Mouse (Mus musculus) left cerebral cortex, postnatal 10 days (tissue): ENCODE measurements around the gene Vmn1r75. TPM values are rescaled to one million over a fixed set of nuclear protein-coding genes. Genes with fewer than 3 reads are reported as not detected.

ENCODE experiments used
- DNase-seq, 2 experiments: peaks; one replicate each; pipeline ENCODE4 v3.0.0; 2021 to 2022; ENCODE audit warnings: low spot score in 2 of 2, mixed read lengths in 1 of 2; ENCODE audit errors: extremely low spot score in 1 of 2
- intact Hi-C: fragments of 180-260 bp; cut with DNase I; formaldehyde crosslinking; loops from one replicate; pipeline ENCODE4 v1.15.1; 2025
- total RNA-seq, 2 experiments: library from RNA; stranded (reverse); gene quantifications; 2 replicates each; pipeline ENCODE4 v1.2.3; 2021

The Vmn1r75 gene
- not detected for total RNA-seq

DNA sequence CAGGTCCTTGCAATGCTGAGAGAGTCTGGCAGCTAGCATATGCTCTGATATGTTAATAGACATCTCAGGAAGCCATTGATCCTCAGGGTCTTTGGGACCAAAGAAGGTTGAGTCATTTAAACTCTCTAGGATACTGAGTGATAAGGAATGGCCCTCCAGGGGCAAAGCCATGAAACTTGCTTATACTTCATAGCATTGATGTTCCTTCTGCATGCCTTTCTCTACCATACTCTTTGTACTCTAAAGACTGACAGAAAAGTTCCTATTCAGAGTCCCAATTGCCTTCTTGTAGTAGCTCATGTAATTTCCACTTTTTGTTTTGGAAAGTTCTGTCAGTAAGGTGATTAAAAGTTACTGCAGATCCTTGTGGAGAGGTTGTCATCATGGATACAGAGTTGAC lies at the start of gene Vmn1r75:
Gene Vmn1r75, plus strand, starts transcription at position 301 of the 400 bp plus-strand sequence.
- intact Hi-C loops, result no loop called here
- DNase-seq, result no peak

DNA sequence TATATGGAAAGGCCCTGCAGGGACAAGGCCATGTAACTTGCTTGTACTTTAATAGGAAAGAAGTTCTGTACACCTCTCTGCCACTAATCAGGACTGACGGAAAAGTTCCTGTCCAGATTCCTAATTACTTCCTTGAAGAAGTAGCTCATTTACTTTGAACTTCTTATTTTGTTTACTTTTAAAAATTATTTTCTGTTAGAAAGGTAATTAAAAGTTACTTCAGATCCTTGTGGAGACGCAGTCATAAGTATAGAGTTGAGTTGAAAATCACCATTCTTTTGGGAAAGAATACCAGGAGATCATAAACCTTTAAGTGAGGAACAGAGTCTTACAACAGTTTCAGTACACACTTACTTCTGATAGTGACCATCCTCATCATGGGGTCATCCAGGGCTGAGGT lies 40.8 kb upstream of the Vmn1r75 start, which contains the start of gene Vmn1r74:
Gene Vmn1r74, plus strand, starts transcription at position 301 of the 400 bp plus-strand sequence.
- DNase-seq, result no peak
- intact Hi-C loops, result no loop called here

Other genes starting within 250 kb of the Vmn1r75 start
- not detected for gene Vmn1r72, start 194.5 kb upstream of the Vmn1r75 start, total RNA-seq
- gene Vmn1r73, start 144.4 kb upstream of the Vmn1r75 start, total RNA-seq, result not detected
- gene Vmn1r74, start 40.6 kb upstream of the Vmn1r75 start, total RNA-seq, result not detected
- not detected for gene Vmn1r76, start 63.6 kb downstream of the Vmn1r75 start, total RNA-seq
- not detected for gene Vmn1r77, start 162.1 kb downstream of the Vmn1r75 start, total RNA-seq